Mouse (Mus musculus): ENCODE measurements around the gene Slc28a3. TPM values are rescaled to one million over a fixed set of nuclear protein-coding genes. Genes with fewer than 3 reads are reported as not detected.

Gene Slc28a3
- total RNA-seq, 1 experiment from 2014 or later = not detected

GRCm38 (mm10) chr13:58524581-58524980 lies 86.1 kb downstream of the Slc28a3 start:
- no peak for ATAC-seq (replicated peaks; ENCODE audit: low read depth, poor library complexity, severe bottlenecking)

DNA sequence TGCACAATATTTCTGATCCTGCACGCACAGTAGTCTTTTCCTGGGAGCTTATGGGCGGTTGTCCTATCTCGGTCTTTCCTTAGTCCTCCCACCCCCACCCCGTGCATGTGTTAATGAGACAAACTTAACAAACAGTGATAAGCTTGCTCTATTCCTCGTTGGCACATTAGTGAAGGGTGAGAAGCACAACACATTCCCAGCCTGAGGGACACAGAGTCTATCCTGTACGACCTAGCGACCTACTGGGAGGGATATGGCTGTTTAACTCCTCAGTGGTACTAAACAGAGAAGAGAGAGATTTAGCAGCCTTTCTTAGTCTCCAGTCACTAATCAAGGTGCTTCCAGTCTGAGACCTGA lies 86.9 kb downstream of the Slc28a3 start:
- no peak for ATAC-seq (replicated peaks; ENCODE audit: low read depth, poor library complexity, severe bottlenecking)

GRCm38 (mm10) chr13:58523011-58523760 lies 87.5 kb downstream of the Slc28a3 start:
- ATAC-seq (replicated peaks; ENCODE audit: low read depth, poor library complexity, severe bottlenecking) = no peak; the same call in 1 of the 2 replicates

DNA sequence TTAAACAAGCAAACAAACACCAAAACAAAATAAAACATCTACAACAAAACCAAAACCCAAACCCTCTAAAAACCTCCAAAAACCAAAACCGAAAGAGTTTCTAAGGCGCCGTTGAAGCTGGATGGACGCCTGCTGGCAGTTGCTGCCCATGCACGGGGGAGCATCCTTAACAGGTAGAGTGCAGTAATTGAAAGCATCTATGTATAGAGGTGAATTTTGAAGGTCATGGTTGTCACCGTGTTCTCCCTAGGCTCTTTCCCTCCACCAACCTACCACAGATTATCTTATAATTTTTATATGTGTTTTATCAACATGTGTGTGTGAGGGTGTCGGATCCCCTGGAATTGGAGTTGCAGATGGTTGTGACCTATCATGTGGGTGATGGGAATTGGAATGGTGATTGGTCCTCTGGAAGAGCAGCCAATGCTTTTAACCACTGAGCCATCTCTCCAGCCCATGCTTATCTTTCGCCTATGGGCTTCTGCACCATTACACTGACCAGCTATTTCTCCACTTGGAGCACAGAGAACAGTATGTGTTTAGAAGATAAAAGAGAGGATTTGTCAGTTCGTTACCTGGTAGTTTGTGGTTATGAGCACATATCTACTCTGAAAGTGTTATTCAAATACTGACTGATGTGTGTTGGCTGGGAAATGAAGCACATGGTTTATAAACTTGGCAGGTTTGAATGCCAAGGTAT lies 89.2 kb downstream of the Slc28a3 start:
- ATAC-seq (replicated peaks; ENCODE audit: low read depth, poor library complexity, severe bottlenecking) = 0 out of 2 replicates have a peak, but pooled peaks have one; percentile 15

DNA sequence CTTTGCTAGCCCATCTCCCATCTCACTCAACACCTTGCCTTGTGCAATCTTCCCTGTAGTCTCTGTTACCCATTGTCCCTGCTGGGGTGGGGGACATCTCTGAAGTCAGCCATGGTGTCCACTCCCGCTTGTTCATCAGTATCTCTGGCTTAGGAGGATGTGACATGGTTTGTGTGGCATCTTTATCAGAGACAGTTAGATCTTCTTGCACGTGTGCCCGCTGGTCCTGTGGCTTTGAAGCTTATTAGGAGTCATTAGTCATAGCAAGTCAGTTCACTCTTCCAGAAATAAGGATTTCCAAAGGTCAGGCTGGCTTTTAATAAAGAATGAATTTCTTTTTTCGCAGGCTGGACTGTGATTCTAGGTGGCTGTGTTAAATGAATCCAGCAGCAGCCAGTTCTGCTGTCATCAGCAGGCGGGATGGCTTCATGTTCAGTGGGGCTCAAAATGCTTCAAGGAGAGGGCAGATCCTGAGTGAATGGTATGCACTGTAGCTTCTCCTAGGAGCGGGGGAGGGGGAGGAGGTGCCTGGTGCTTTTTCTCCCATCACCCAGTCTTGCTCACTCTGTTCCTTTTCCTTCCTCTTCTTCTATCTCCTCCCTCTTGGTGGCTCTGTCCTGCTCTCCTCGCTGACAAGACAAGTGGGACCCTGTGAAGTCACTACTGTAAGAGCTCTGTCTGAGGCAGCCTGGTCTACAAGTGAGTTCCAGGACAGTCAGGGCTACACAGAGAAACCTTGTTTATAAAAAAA lies 89.9 kb downstream of the Slc28a3 start:
- ATAC-seq (replicated peaks; ENCODE audit: low read depth, poor library complexity, severe bottlenecking) = no peak

DNA sequence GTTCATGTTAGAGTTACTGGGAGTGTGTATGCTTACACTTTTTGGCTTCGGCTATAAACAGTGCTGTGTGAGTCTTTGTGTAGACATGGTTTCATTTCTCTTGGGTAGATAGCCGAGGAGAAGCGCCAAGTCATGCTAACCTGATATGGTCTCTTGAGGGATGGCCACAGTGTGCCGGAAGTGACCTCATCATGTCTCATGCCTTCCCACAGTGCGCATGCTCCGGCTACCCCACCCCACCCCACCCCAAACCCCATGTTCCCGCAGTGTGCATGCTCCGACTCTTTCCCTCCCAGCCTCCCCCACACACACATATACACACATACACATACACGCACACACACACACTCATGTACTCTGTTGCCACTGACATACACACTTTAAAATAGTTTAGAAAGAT lies 90.6 kb downstream of the Slc28a3 start:
- ATAC-seq (replicated peaks; ENCODE audit: low read depth, poor library complexity, severe bottlenecking) = 0 out of 2 replicates have a peak, but pooled peaks have one; percentile 10

DNA sequence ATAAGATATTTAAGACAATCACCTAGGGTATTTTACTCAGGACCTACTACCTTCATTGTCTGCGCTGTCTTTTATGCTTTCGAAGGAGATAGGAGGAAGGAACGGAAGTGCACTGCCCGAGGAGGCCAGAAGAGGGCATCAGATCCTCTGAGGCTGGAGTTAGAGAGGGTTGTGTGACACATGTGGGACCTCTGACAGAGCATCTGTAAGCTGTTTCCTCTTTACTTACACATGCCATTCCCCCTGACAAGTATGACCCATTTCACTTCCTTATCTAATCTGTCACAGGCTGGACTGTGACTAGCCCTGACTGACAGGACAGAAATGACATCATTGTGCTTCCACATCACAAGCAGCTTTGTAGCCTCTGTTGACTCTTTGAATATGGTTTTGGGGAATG lies 94.4 kb downstream of the Slc28a3 start:
- peak; percentile 55 for ATAC-seq (replicated peaks; ENCODE audit: low read depth, poor library complexity, severe bottlenecking)

GRCm38 (mm10) chr13:58515635-58516034 lies 95.0 kb downstream of the Slc28a3 start:
- no peak for ATAC-seq (replicated peaks; ENCODE audit: low read depth, poor library complexity, severe bottlenecking)

- ATAC-seq (replicated peaks; ENCODE audit: low read depth, poor library complexity, severe bottlenecking) = peak; percentile 56; the same call in 1 of the 2 replicates
Observed at GRCm38 (mm10) chr13:58514147-58514727, 96.4 kb downstream of the Slc28a3 start.

GRCm38 (mm10) chr13:58511926-58512325 lies 98.8 kb downstream of the Slc28a3 start:
- no peak for ATAC-seq (replicated peaks; ENCODE audit: low read depth, poor library complexity, severe bottlenecking)

GRCm38 (mm10) chr13:58511248-58511647 lies 99.4 kb downstream of the Slc28a3 start:
- ATAC-seq (replicated peaks; ENCODE audit: low read depth, poor library complexity, severe bottlenecking) = no peak

- ATAC-seq (replicated peaks; ENCODE audit: low read depth, poor library complexity, severe bottlenecking) = no peak
Observed at GRCm38 (mm10) chr13:58509241-58509640, 101.4 kb downstream of the Slc28a3 start.

GRCm38 (mm10) chr13:58503610-58504009 lies 107.1 kb downstream of the Slc28a3 start:
- ATAC-seq (replicated peaks; ENCODE audit: low read depth, poor library complexity, severe bottlenecking) = peak; percentile 95

- no peak for ATAC-seq (replicated peaks; ENCODE audit: low read depth, poor library complexity, severe bottlenecking)
Observed at GRCm38 (mm10) chr13:58497809-58498208, 112.9 kb downstream of the Slc28a3 start.

Other genes with a start within 250 kb of the Slc28a3 start
- gene 2210016F16Rik, start 225.7 kb downstream of the Slc28a3 start, total RNA-seq (2017) = 10.2 and 14.8 TPM in 2 replicates
- gene Rmi1, start 208.6 kb downstream of the Slc28a3 start, total RNA-seq (2017) = 22.6 and 31.9 TPM in 2 replicates
- 2,083 and 2,160 TPM in 2 replicates for gene Hnrnpk, start 207.5 kb downstream of the Slc28a3 start, total RNA-seq (2017)
- gene Ntrk2, start 195.7 kb upstream of the Slc28a3 start, total RNA-seq (2017) = not detected in 2 replicates

Data from common myeloid progenitor, adult 5-6 weeks (primary cell).